Mouse (Mus musculus) layer of hippocampus, postnatal 14 days (tissue): ENCODE measurements around the gene Lrmda. TPM values are rescaled to one million over a fixed set of nuclear protein-coding genes. Genes with fewer than 3 reads are reported as not detected.
A peak's percentile ranks its signal among the peaks of the same experiment; 100 is the strongest.

Experiments used
- DNase-seq, 2 experiments: peaks; one replicate each; pipeline ENCODE4 v3.0.0; 2021 to 2022; ENCODE audit warnings: low spot score in 2 of 2, mixed read lengths in 1 of 2
- total RNA-seq, 2 experiments: library from RNA; stranded (reverse); gene quantifications; 2 replicates each; pipeline ENCODE4 v1.2.3; 2021

Lrmda gene
- total RNA-seq, 2 experiments from 2014 or later: 0.95 TPM; not detected in 1

- DNase-seq: no peak
These were observed 602.4 kb downstream of the Lrmda start for GRCm38 (mm10) chr14:22621941-22622340.

- no peak for DNase-seq
These were observed 607.8 kb downstream of the Lrmda start for GRCm38 (mm10) chr14:22627105-22627829.

GRCm38 (mm10) chr14:22630361-22630867, 610.9 kb downstream of the Lrmda start:
- DNase-seq: no peak

DNA sequence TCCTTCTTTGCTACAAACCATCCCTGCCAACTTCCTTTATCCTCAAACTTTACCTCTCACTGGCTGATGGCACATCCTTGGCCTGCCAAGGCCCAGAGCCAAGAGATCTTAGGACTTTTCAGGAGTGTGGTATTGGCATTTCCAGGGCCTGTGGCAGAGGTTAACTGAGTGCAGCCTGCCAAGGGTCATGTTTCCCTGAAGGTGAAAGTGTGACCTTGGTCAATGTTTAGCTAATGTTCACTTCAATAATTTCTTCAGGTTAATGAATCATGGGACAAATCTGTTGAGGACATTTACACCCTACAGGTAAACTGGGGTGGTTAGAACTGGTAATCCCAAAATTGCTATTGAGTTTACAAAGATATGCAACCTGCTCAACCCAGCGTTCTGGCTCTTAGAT, 614.1 kb downstream of the Lrmda start:
- no peak for DNase-seq

DNA sequence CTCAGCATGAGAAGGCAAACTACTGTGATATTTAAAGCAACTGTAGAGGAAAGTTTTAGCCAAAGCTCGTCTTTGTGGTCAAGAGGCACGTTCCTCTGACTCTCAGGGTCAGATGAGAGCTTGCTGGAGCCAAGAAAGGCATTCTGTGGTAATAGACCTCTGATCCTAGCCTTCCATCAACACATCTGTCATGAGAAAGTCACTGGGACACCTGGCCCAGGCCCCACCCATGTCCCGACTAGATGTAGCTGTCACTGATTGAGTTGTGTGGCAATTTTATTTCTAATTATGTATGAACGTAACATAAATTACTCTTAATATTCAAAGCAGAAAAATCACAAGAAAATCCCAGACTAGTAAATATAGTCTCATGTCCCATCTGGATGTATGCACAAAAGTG, 624.0 kb downstream of the Lrmda start:
- DNase-seq: no peak

GRCm38 (mm10) chr14:22647879-22648611, 628.5 kb downstream of the Lrmda start:
- no peak for DNase-seq

- peak in 1 of 2 experiments; percentile 4 for DNase-seq
These were observed 629.9 kb downstream of the Lrmda start for GRCm38 (mm10) chr14:22649411-22649911.

GRCm38 (mm10) chr14:22649985-22650984, 630.8 kb downstream of the Lrmda start:
- no peak for DNase-seq

DNA sequence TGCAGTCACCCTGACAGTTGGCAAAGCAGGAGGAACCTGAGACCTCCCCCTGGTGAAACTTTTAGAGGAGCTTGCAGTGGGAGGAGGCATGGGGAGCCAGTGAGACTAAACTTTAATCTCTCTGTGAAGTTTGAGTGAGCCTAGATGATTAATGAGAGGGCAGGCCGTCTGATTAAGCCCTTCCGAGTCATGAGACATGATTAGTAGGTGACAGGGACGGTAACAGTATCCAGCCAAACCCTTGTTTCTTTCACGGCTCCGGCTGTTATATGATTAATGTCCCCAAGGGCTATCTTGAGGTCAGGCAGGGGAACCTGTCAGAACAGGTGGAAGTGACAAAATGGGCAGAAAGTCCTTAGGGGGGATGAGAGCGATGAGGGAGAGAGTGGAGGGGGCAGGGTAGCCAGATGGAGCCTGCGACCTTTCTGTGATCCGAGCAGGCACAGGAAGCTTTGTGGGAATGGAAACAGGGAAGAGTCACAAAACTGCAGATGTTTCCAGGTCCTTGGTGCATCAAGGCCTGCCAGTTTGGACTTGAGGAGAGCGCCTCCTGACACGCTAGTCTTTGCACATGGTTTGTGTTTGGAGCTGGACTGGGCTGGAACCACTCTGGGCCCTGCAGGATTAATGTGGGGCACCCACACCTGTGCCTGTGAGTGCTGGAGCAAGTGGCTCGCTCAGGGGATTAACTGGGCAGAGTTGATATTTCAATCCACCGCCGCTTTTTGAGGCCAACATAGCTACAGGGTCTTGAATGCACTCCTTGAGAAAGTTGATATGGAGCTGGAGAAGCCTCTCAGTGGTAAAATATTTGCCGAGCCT, 631.8 kb downstream of the Lrmda start:
- DNase-seq: no peak

- no peak for DNase-seq
These were observed 643.0 kb downstream of the Lrmda start for GRCm38 (mm10) chr14:22662496-22662895.

DNA sequence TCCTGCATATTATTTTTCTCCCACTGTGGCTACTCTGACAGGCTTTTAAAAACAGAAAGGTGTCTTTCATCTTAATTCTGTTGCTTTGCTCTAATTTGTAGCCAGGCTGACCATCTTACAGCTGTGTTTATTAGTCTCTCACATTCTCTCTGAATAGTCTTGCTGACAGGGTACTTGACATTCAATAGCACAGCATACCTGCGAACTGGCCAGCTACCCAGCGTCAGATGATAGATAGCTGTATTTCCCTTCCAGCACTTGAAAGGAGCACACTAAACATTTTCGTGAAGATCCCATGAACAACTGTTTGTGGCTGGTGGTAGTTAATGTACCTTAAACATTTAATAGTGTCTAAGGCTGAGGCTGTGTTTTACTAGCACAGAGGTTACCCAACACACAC, 646.9 kb downstream of the Lrmda start:
- no peak for DNase-seq

GRCm38 (mm10) chr14:22668302-22668701, 648.8 kb downstream of the Lrmda start:
- no peak for DNase-seq

- DNase-seq: no peak
These were observed 649.2 kb downstream of the Lrmda start for GRCm38 (mm10) chr14:22668711-22669110.

GRCm38 (mm10) chr14:22673581-22673980, 654.1 kb downstream of the Lrmda start:
- DNase-seq: no peak

DNA sequence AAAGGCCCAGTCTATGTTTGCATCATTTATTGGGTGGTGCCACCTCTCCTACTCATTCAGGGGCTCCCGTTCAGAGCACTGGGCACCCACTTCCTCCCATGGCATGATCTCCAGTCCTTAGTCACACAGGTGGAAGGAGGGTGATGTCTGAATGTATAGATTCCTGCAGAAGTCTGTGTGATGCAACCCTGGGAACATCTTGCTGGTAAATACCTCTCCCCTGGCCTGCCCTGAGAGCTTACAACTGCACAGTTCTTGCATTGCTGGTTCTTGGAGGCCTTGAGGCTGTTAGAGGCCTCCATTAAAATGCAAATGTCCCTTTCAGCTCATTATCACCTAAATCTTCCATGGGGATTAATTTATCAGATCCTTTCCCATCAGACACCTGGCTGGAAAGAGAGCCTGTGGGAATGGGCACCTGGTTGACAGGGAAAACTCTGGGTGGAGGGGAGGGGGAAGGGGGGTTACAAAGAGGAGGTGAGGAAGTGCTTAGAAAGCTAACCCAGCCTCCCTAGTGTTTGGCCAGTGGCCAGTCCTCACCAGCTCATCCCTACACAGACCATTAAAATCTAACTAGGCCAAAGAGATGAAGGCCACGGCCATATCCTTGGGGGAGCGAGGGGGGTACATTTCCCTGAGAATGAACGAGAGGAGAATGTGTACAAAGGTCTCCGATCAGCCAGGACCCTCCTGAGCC, 659.6 kb downstream of the Lrmda start:
- no peak for DNase-seq

DNA sequence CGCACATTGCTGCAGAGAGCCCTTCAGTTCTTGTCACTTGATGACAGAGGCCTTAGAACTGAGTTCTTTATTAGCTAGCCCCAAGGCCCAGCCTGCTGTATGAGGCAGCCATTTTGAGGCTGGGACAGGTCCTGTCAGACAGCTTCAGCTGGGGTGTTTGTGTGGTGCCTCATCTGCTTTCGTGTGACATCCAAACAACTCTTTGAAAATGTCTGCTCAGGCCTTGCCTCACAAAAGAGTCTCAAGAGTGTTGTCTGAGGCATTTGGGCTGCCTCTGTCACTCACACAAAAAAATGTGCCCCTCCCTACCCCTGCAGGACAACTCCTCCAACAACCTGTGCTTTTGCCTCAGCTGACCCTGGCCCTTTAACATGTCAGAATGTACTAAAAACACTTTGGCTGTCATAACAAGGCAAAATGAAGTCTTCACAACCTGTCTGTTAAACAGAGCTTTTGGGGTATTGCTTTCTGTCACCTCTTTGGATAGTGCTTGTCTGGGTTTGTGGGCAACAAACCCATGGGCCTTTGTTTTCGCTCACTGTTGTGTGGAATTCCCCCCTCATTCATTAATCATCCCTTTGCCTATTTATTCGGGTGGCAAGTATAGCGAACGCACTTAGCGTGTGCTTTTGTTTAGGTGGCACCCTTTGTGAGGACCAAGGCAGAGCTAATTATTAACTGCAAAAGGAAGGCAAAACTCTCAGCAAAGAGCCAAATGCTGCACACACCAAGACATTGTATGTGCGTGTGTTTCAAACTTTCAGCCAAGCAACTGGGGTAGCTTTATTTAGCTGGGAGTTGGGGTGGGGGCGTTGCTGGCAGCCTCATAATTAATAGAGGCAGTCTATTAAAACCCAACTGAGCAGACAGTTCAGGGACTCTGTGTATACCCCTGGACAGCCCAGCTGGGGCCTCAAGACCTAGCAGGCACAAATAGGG, 660.5 kb downstream of the Lrmda start:
- no peak for DNase-seq

DNA sequence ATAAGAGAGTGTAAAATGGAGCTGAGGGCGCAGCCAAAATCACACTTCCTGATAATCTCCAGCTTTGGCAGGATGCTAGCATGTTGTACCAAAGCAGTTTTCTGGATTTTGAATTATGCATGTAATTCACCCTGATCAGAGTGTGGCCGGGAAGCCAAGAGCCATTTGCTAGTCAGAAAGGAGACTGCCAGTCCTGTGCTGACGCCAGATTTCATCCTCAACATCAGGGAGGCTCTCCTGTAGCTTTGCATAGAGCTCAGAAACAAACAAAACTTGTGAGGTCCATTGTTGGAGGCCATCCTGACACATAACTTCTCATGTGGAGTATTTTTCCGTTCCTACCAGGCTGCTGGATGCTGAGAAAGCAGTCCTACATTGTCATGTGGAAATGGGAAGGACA, 667.4 kb downstream of the Lrmda start:
- peak in 1 of 2 experiments; percentile 10 for DNase-seq

DNA sequence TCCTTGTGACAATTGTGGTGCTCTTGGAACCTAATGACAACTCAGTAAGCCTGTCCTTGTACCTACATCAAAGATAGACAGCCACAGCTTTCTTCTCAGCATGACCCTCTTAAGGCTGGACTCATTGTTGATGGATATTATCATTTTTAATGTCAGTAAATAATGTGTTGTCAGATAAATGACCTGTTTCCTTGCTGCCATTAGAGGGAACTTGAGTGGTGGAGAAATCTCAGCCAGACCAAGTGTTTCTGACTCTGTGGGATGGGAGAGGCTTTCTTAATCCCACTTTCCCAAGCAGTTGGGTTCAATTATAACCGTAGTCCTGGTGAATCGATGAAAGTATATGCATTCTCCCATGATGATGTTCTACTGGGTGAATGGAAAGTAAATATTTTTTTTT, 668.9 kb downstream of the Lrmda start:
- no peak for DNase-seq
